Mouse (Mus musculus): ENCODE measurements around the gene Ildr2. TPM values are rescaled to one million over a fixed set of nuclear protein-coding genes. Genes with fewer than 3 reads are reported as not detected.

Gene Ildr2
- polyA plus RNA-seq, 1 experiment from 2014 or later = 2.6 TPM

GRCm38 (mm10) chr1:166280566-166280965 is 26.6 kb downstream of the Ildr2 start:
- H3K27ac ChIP-seq (ENCODE audit: low read depth, low read length) = peak overlapping the region; percentile 93
- peaks cover 76% of the 10 kb centered on the region for H3K4me1 ChIP-seq (ENCODE audit: control insufficient read depth, insufficient read depth, low read length)
- H3K4me3 ChIP-seq (ENCODE audit: low read depth, low read length) = no peak overlapping the region
- no peak overlapping the region for H3K9ac ChIP-seq (ENCODE audit: low read length)
- H3K4me2 ChIP-seq (ENCODE audit: low read length) = peak overlapping the region; percentile 29
- peak; percentile 86 for ATAC-seq
- WGBS = 0% methylated on average over 1 of the region's 1 CpGs
- no peaks in the 10 kb centered on the region for H3K36me3 ChIP-seq (ENCODE audit: control insufficient read depth, insufficient read depth, low read length)
- DNase-seq (ENCODE audit: low spot score) = peak; percentile 97
- no peaks in the 10 kb centered on the region for H3K27me3 ChIP-seq (replicated peaks; ENCODE audit: control insufficient read depth, insufficient read depth, low read length)
- no peaks in the 10 kb centered on the region for H3K9me3 ChIP-seq (replicated peaks; ENCODE audit: control insufficient read depth, low read length)

- Histone ChIP-seq H3K9me3 (replicated peaks; ENCODE audit: control insufficient read depth, low read length) (no peaks in the 10 kb centered on the region), H3K4me3 (ENCODE audit: low read depth, low read length) (no peak overlapping the region), H3K4me2 (ENCODE audit: low read length) (peak overlapping the region; percentile 29; the same call in 1 of the 2 replicates), H3K27ac (ENCODE audit: low read depth, low read length) (peak overlapping the region; percentile 93), H3K9ac (ENCODE audit: low read length) (no peak overlapping the region), H3K4me1 (ENCODE audit: control insufficient read depth, insufficient read depth, low read length) (peaks cover 83% of the 10 kb centered on the region), H3K36me3 (ENCODE audit: control insufficient read depth, insufficient read depth, low read length) (no peaks in the 10 kb centered on the region), H3K27me3 (replicated peaks; ENCODE audit: control insufficient read depth, insufficient read depth, low read length) (no peaks in the 10 kb centered on the region)
- DNase-seq (ENCODE audit: low spot score) (peak; percentile 46), ATAC-seq (no peak)
- WGBS = 8% methylated on average over 1 of the region's 1 CpGs
Measured at GRCm38 (mm10) chr1:166281287-166281686, 27.3 kb downstream of the Ildr2 start.

GRCm38 (mm10) chr1:166281836-166282235 is 27.9 kb downstream of the Ildr2 start:
- H3K9ac ChIP-seq (ENCODE audit: low read length) = no peak overlapping the region
- H3K4me3 ChIP-seq (ENCODE audit: low read depth, low read length) = no peak overlapping the region
- H3K36me3 ChIP-seq (ENCODE audit: control insufficient read depth, insufficient read depth, low read length) = no peaks in the 10 kb centered on the region
- DNase-seq (ENCODE audit: low spot score) (no peak), ATAC-seq (no peak)
- peaks cover 88% of the 10 kb centered on the region for H3K4me1 ChIP-seq (ENCODE audit: control insufficient read depth, insufficient read depth, low read length)
- no peaks in the 10 kb centered on the region for H3K27me3 ChIP-seq (replicated peaks; ENCODE audit: control insufficient read depth, insufficient read depth, low read length)
- H3K9me3 ChIP-seq (replicated peaks; ENCODE audit: control insufficient read depth, low read length) = no peaks in the 10 kb centered on the region
- WGBS = 4% methylated on average over 3 of the region's 3 CpGs
- peak overlapping the region; percentile 86 for H3K27ac ChIP-seq (ENCODE audit: low read depth, low read length)
- peak overlapping the region; percentile 45; the same call in 1 of the 2 replicates for H3K4me2 ChIP-seq (ENCODE audit: low read length)

- Histone ChIP-seq H3K4me1 (ENCODE audit: control insufficient read depth, insufficient read depth, low read length) (peaks cover 87% of the 10 kb centered on the region), H3K4me2 (ENCODE audit: low read length) (peak overlapping the region; percentile 45), H3K27me3 (replicated peaks; ENCODE audit: control insufficient read depth, insufficient read depth, low read length) (no peaks in the 10 kb centered on the region), H3K27ac (ENCODE audit: low read depth, low read length) (peak overlapping the region; percentile 86), H3K36me3 (ENCODE audit: control insufficient read depth, insufficient read depth, low read length) (no peaks in the 10 kb centered on the region), H3K4me3 (ENCODE audit: low read depth, low read length) (peak overlapping the region; percentile 8; the same call in 1 of the 2 replicates), H3K9ac (ENCODE audit: low read length) (peak overlapping the region; percentile 37; the same call in 1 of the 2 replicates), H3K9me3 (replicated peaks; ENCODE audit: control insufficient read depth, low read length) (no peaks in the 10 kb centered on the region)
- ATAC-seq (peak; percentile 87), DNase-seq (ENCODE audit: low spot score) (peak; percentile 96)
- 1% methylated on average over 22 of the region's 22 CpGs for WGBS
Measured at GRCm38 (mm10) chr1:166282597-166283210, 28.8 kb downstream of the Ildr2 start.

GRCm38 (mm10) chr1:166283451-166283850 is 29.5 kb downstream of the Ildr2 start:
- Histone ChIP-seq H3K4me2 (ENCODE audit: low read length) (no peak overlapping the region; the same call in 1 of the 2 replicates), H3K4me3 (ENCODE audit: low read depth, low read length) (no peak overlapping the region), H3K36me3 (ENCODE audit: control insufficient read depth, insufficient read depth, low read length) (no peaks in the 10 kb centered on the region), H3K9ac (ENCODE audit: low read length) (no peak overlapping the region), H3K4me1 (ENCODE audit: control insufficient read depth, insufficient read depth, low read length) (peaks cover 83% of the 10 kb centered on the region), H3K27ac (ENCODE audit: low read depth, low read length) (peak overlapping the region; percentile 86), H3K27me3 (replicated peaks; ENCODE audit: control insufficient read depth, insufficient read depth, low read length) (no peaks in the 10 kb centered on the region), H3K9me3 (replicated peaks; ENCODE audit: control insufficient read depth, low read length) (no peaks in the 10 kb centered on the region)
- DNase-seq (ENCODE audit: low spot score) (no peak), ATAC-seq (no peak)
- 31% methylated on average over 6 of the region's 6 CpGs for WGBS

- Histone ChIP-seq H3K9ac (ENCODE audit: low read length) (0 out of 2 replicates have a peak overlapping the region, but pooled peaks have one; percentile 8), H3K4me1 (ENCODE audit: control insufficient read depth, insufficient read depth, low read length) (peaks cover 73% of the 10 kb centered on the region), H3K9me3 (replicated peaks; ENCODE audit: control insufficient read depth, low read length) (no peaks in the 10 kb centered on the region), H3K4me2 (ENCODE audit: low read length) (no peak overlapping the region), H3K4me3 (ENCODE audit: low read depth, low read length) (no peak overlapping the region), H3K27me3 (replicated peaks; ENCODE audit: control insufficient read depth, insufficient read depth, low read length) (no peaks in the 10 kb centered on the region), H3K27ac (ENCODE audit: low read depth, low read length) (peak overlapping the region; percentile 70), H3K36me3 (ENCODE audit: control insufficient read depth, insufficient read depth, low read length) (no peaks in the 10 kb centered on the region)
- DNase-seq (ENCODE audit: low spot score) (no peak), ATAC-seq (no peak)
- WGBS = 51% methylated on average over 8 of the region's 8 CpGs
Measured at GRCm38 (mm10) chr1:166284390-166284789, 30.5 kb downstream of the Ildr2 start.

- WGBS = 39% methylated on average over 9 of the region's 9 CpGs
- peak overlapping the region; percentile 32 for H3K9ac ChIP-seq (ENCODE audit: low read length)
- DNase-seq (ENCODE audit: low spot score) = peak; percentile 61
- no peaks in the 10 kb centered on the region for H3K27me3 ChIP-seq (replicated peaks; ENCODE audit: control insufficient read depth, insufficient read depth, low read length)
- no peaks in the 10 kb centered on the region for H3K9me3 ChIP-seq (replicated peaks; ENCODE audit: control insufficient read depth, low read length)
- peak overlapping the region; percentile 64 for H3K27ac ChIP-seq (ENCODE audit: low read depth, low read length)
- peaks cover 58% of the 10 kb centered on the region for H3K4me1 ChIP-seq (ENCODE audit: control insufficient read depth, insufficient read depth, low read length)
- no peaks in the 10 kb centered on the region for H3K36me3 ChIP-seq (ENCODE audit: control insufficient read depth, insufficient read depth, low read length)
- no peak for ATAC-seq
- H3K4me2 ChIP-seq (ENCODE audit: low read length) = no peak overlapping the region; the same call in 1 of the 2 replicates
- no peak overlapping the region for H3K4me3 ChIP-seq (ENCODE audit: low read depth, low read length)
Measured at GRCm38 (mm10) chr1:166286231-166286630, 32.3 kb downstream of the Ildr2 start.

GRCm38 (mm10) chr1:166290562-166290961 is 36.6 kb downstream of the Ildr2 start:
- no peak overlapping the region for H3K4me2 ChIP-seq (ENCODE audit: low read length)
- ATAC-seq (peak; percentile 47; the same call in 1 of the 2 replicates), DNase-seq (ENCODE audit: low spot score) (no peak)
- 89% methylated on average over 6 of the region's 6 CpGs for WGBS
- no peaks in the 10 kb centered on the region for H3K27me3 ChIP-seq (replicated peaks; ENCODE audit: control insufficient read depth, insufficient read depth, low read length)
- no peak overlapping the region for H3K9ac ChIP-seq (ENCODE audit: low read length)
- H3K36me3 ChIP-seq (ENCODE audit: control insufficient read depth, insufficient read depth, low read length) = no peaks in the 10 kb centered on the region
- H3K4me1 ChIP-seq (ENCODE audit: control insufficient read depth, insufficient read depth, low read length) = peaks cover 18% of the 10 kb centered on the region
- H3K4me3 ChIP-seq (ENCODE audit: low read depth, low read length) = no peak overlapping the region
- H3K9me3 ChIP-seq (replicated peaks; ENCODE audit: control insufficient read depth, low read length) = no peaks in the 10 kb centered on the region
- no peak overlapping the region for H3K27ac ChIP-seq (ENCODE audit: low read depth, low read length)

- Histone ChIP-seq H3K9me3 (replicated peaks; ENCODE audit: control insufficient read depth, low read length) (no peaks in the 10 kb centered on the region), H3K36me3 (ENCODE audit: control insufficient read depth, insufficient read depth, low read length) (no peaks in the 10 kb centered on the region), H3K27ac (ENCODE audit: low read depth, low read length) (no peak overlapping the region), H3K27me3 (replicated peaks; ENCODE audit: control insufficient read depth, insufficient read depth, low read length) (no peaks in the 10 kb centered on the region), H3K9ac (ENCODE audit: low read length) (no peak overlapping the region), H3K4me2 (ENCODE audit: low read length) (no peak overlapping the region), H3K4me1 (ENCODE audit: control insufficient read depth, insufficient read depth, low read length) (peaks cover 4% of the 10 kb centered on the region), H3K4me3 (ENCODE audit: low read depth, low read length) (no peak overlapping the region)
- DNase-seq (ENCODE audit: low spot score) (no peak), ATAC-seq (no peak)
- 95% methylated on average over 3 of the region's 3 CpGs for WGBS
Measured at GRCm38 (mm10) chr1:166293086-166293485, 39.1 kb downstream of the Ildr2 start.

Data from forebrain, embryonic 14.5 days (tissue).